8 mouse cellular contexts compared by ENCODE assay signal in the genomic region with DNA sequence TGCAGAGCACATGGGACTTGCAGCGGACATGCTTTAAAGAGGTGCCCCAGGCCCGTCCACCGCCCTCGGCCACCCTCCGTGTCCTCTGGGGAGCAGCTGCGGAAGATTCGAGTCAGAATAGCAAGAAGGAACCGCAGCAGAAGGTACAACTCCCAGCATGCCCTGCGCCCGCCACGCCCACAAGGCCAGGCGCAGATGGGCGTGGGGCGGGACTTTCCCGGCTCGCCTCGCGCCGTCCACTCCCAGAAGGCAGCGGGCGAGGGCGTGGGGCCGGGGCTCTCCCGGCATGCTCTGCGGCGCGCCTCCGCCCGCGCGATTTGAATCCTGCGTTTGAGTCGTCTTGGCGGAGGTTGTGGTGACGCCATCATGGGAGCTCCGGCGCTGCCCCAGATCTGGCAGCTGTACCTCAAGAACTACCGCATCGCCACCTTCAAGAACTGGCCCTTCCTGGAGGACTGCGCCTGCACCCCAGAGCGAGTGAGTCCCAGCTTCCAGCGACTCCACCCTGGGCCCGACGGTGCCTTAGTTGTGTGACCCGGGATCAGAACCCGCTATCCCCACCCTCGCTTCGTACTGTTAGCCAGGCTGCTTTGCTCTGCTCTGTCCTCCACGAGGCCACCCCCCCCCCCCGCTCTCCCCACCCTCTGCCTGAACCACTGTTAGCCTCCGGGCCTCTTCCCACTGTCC. TPM values are rescaled to one million over a fixed set of nuclear protein-coding genes. Genes with fewer than 3 reads are reported as not detected.
DNase-seq lines count a peak whose midpoint lies in the region; ATAC-seq and TF ChIP-seq lines count a peak whose summit lies in the region.

A gene (plus strand): TSS at position 267 of the 687 bp plus-strand sequence.

- peak within 1 kb of the TSS; percentile 98 for H3K9ac ChIP-seq in ES-E14 (ENCODE audit: insufficient read depth, low read depth, low read length, poor library complexity, severe bottlenecking)
- H3K9ac ChIP-seq in forebrain, embryonic 14.5 days (ENCODE audit: low read length): peak within 1 kb of the TSS; percentile 93
- peak within 1 kb of the TSS; percentile 83 for H3K9ac ChIP-seq in liver, postnatal 0 days (replicated peaks)
- peak within 1 kb of the TSS; percentile 91 for H3K9ac ChIP-seq in neural tube, embryonic 13.5 days

- peak; percentile 95 for ATAC-seq in forebrain, embryonic 14.5 days
- ATAC-seq in liver, postnatal 0 days: peak; percentile 82
- ATAC-seq in neural tube, embryonic 13.5 days (ENCODE audit: low read depth): peak; percentile 94

- in situ Hi-C loops in ES-E14 (cut with MboI; ENCODE audit: low sequenced_read_pairs in 2 of 2, unreplicated experiment in 2 of 2): no loop called here

- H3K4me1 ChIP-seq in ES-E14 (ENCODE audit: control insufficient read depth in 2 of 2, insufficient read depth in 2 of 2, low read length in 2 of 2, poor library complexity in 1 of 2): peaks cover 0 to 12% of the 10 kb centered on the region in 2 experiments; a peak in 2 of 4 replicates
- H3K4me1 ChIP-seq in forebrain, embryonic 14.5 days (ENCODE audit: control insufficient read depth, insufficient read depth, low read length): peaks cover 15% of the 10 kb centered on the region
- peaks cover 33% of the 10 kb centered on the region for H3K4me1 ChIP-seq in liver, postnatal 0 days (ENCODE audit: insufficient read depth)
- H3K4me1 ChIP-seq in neural tube, embryonic 13.5 days (replicated peaks): peaks cover 25% of the 10 kb centered on the region

- under 1% methylated on average over 51 of the region's 51 CpGs for WGBS in forebrain, embryonic 14.5 days
- 0% methylated on average over 51 of the region's 51 CpGs for WGBS in liver, postnatal 0 days (ENCODE audit: insufficient replicate concordance)
- WGBS in neural tube, embryonic 13.5 days: under 1% methylated on average over 51 of the region's 51 CpGs

- H3K27me3 ChIP-seq in forebrain, embryonic 14.5 days (replicated peaks; ENCODE audit: control insufficient read depth, insufficient read depth, low read length): no peaks in the 10 kb centered on the region
- no peaks in the 10 kb centered on the region for H3K27me3 ChIP-seq in liver, postnatal 0 days (ENCODE audit: insufficient read depth, low read length)
- no peaks in the 10 kb centered on the region for H3K27me3 ChIP-seq in neural tube, embryonic 13.5 days

- H3K9me3 ChIP-seq in ES-E14 (ENCODE audit: control insufficient read depth, insufficient read depth, low read depth, low read length): no peaks in the 10 kb centered on the region
- H3K9me3 ChIP-seq in forebrain, embryonic 14.5 days (replicated peaks; ENCODE audit: control insufficient read depth, low read length): no peaks in the 10 kb centered on the region
- no peaks in the 10 kb centered on the region for H3K9me3 ChIP-seq in liver, postnatal 0 days (ENCODE audit: low read length)
- H3K9me3 ChIP-seq in neural tube, embryonic 13.5 days: no peaks in the 10 kb centered on the region

- H3K4me3 ChIP-seq in ES-E14 (ENCODE audit: insufficient read depth in 1 of 2, low read depth in 1 of 2, low read length in 2 of 2, poor library complexity in 1 of 2, severe bottlenecking in 1 of 2): peak within 1 kb of the TSS; percentile 96 to 99
- H3K4me3 ChIP-seq in forebrain, embryonic 14.5 days (ENCODE audit: low read depth, low read length): peak within 1 kb of the TSS; percentile 64
- peak within 1 kb of the TSS; percentile 65 for H3K4me3 ChIP-seq in liver, postnatal 0 days (ENCODE audit: low read depth, low read length)
- H3K4me3 ChIP-seq in neural tube, embryonic 13.5 days: peak within 1 kb of the TSS; percentile 65

- DNase-seq in ES-E14 (ENCODE audit: low read depth, low spot score): peak; percentile 90
- DNase-seq in cerebellum, adult 11 months: peak; percentile 95
- DNase-seq in forebrain, embryonic 14.5 days (ENCODE audit: low spot score): peak; percentile 98
- peak; percentile 97 to 99 for DNase-seq in heart, postnatal 14 days
- peak; percentile 97 for DNase-seq in layer of hippocampus, adult 11-12 months (ENCODE audit: low spot score)
- peak; percentile 99 for DNase-seq in liver, postnatal 0 days
- DNase-seq in telencephalon, adult 2 months (ENCODE audit: low read depth, low spot score): peak; percentile 86

- peaks cover 17% of the 10 kb centered on the region for H3K36me3 ChIP-seq in ES-E14 (ENCODE audit: control insufficient read depth, insufficient read depth, low read length, poor library complexity, severe bottlenecking)
- peaks cover 19% of the 10 kb centered on the region for H3K36me3 ChIP-seq in forebrain, embryonic 14.5 days (ENCODE audit: control insufficient read depth, insufficient read depth, low read length)
- peaks cover 31% of the 10 kb centered on the region for H3K36me3 ChIP-seq in liver, postnatal 0 days (replicated peaks; ENCODE audit: insufficient read depth, low read length)
- 0 out of 2 replicates have a peak, but pooled peaks cover 8% of the 10 kb centered on the region for H3K36me3 ChIP-seq in neural tube, embryonic 13.5 days

- intact Hi-C loops in heart, postnatal 14 days (cut with DNase I): no loop called here

- TF ChIP-seq CTCF in liver, postnatal 0 days (IDR thresholded peaks at IDR 0.05; ENCODE audit: low read depth): no peak

- H3K27ac ChIP-seq in ES-E14 (ENCODE audit: insufficient read depth, low read depth, low read length, poor library complexity, severe bottlenecking): peak within 1 kb of the TSS; percentile 94
- peak within 1 kb of the TSS; percentile 98 for H3K27ac ChIP-seq in forebrain, embryonic 14.5 days (ENCODE audit: low read depth, low read length)
- peak within 1 kb of the TSS; percentile 92 for H3K27ac ChIP-seq in liver, postnatal 0 days (ENCODE audit: low read depth)
- peak within 1 kb of the TSS; percentile 99 for H3K27ac ChIP-seq in neural tube, embryonic 13.5 days (replicated peaks)

- H3K4me2 ChIP-seq in forebrain, embryonic 14.5 days (ENCODE audit: low read length): peak within 1 kb of the TSS; percentile 84
- H3K4me2 ChIP-seq in liver, postnatal 0 days (ENCODE audit: low read depth, low read length): peak within 1 kb of the TSS; percentile 92
- H3K4me2 ChIP-seq in neural tube, embryonic 13.5 days: peak within 1 kb of the TSS; percentile 84

- peak; percentile 47; the same call in 1 of the 2 replicates for TF ChIP-seq EP300 in liver, postnatal 0 days (IDR thresholded peaks at IDR 0.05; ENCODE audit: low read depth)

TF ChIP-seq in ES-E14, 5 proteins besides CTCF, POLR2A, EP300 and RAD21:
- TF ChIP-seq CHD2 (IDR thresholded peaks at IDR 0.05; ENCODE audit: low read depth, low read length) (no peak), ZC3H11A (IDR thresholded peaks at IDR 0.05; ENCODE audit: borderline replicate concordance, low read depth, low read length) (no peak), HCFC1 (IDR thresholded peaks at IDR 0.05; ENCODE audit: borderline replicate concordance, insufficient read depth, low read length) (0 out of 2 replicates have a peak, but pooled peaks have one; percentile 44), ZNF384 (IDR thresholded peaks at IDR 0.05; ENCODE audit: low read depth, low read length) (no peak)

RNA-seq across cellular contexts. Expression of the gene that starts here (rescaled TPM):
- 125 and 166 TPM in 2 replicates for total RNA-seq in ES-E14 (2012; rRNA removed)
- polyA plus RNA-seq in forebrain, embryonic 14.5 days (2014; fragmentation: Nextera tagmentation; extraction: Ambion mirVana): 106 and 145 TPM in 2 replicates
- total RNA-seq in heart, postnatal 14 days (2021): 1 to 10 TPM; 3.8 to 9.8 TPM
- 193 and 197 TPM in 2 replicates for polyA plus RNA-seq in liver, postnatal 0 days (2015; fragmentation: Nextera tagmentation; extraction: Ambion mirVana)
- polyA plus RNA-seq in neural tube, embryonic 13.5 days (2015; fragmentation: Nextera tagmentation; extraction: Ambion mirVana): 50.1 and 68.8 TPM in 2 replicates

Comparison
In these comparisons a context has a peak if more than half of its experiments do, and no peak if none do; other contexts are left out.
1. Peak in every context shown above with its lines: DNase-seq, ATAC-seq, H3K4me3 ChIP-seq and H3K27ac ChIP-seq.
2. RNA of the gene that starts here (total RNA-seq): 125 to 166 TPM in ES-E14; 3.8 to 9.8 TPM in heart, postnatal 14 days; every median in the first group is over 10 times any median in the second.